Mouse (Mus musculus) megakaryocyte, embryonic 14.5 days (primary cell): ENCODE results near the gene Fkbp10. TPM values are rescaled to one million over a fixed set of nuclear protein-coding genes. Genes with fewer than 3 reads are reported as not detected.

Experiments
- H3K27me3 ChIP-seq: replicated peaks from 2 replicates; pipeline ENCODE3; 2012; ENCODE audit warnings: inconsistent platforms
- H3K36me3 ChIP-seq: replicated peaks from 2 replicates; pipeline ENCODE3; 2012; ENCODE audit warnings: low read length, inconsistent platforms, mixed read lengths
- H3K4me1 ChIP-seq: 2 replicates; pipeline ENCODE4 v1.6.1; 2012; ENCODE audit warnings: inconsistent platforms
- H3K4me3 ChIP-seq: replicated peaks from 2 replicates; pipeline ENCODE3; 2012; ENCODE audit warnings: moderate library complexity, mild to moderate bottlenecking, inconsistent platforms
- H3K9me3 ChIP-seq: 2 replicates; pipeline ENCODE4 v1.6.1; 2012; ENCODE audit warnings: inconsistent platforms
- FLI1 ChIP-seq: IDR thresholded peaks from 2 replicates; pipeline ENCODE4 v1.6.1; 2012; ENCODE audit warnings: low read length, inconsistent platforms, mixed read lengths
- GATA1 ChIP-seq: IDR thresholded peaks from 3 replicates; pipeline ENCODE4 v1.6.1; 2012; ENCODE audit warnings: mixed read lengths, low read length, inconsistent platforms, borderline replicate concordance
- polyA plus RNA-seq: library from polyadenylated mRNA; stranded (reverse); fragments of >175 nt; gene quantifications from 2 replicates; pipeline ENCODE4 v1.2.3, GENCODE M21; 2012; ENCODE audit warnings: low replicate concordance; ENCODE audit not compliant: insufficient read depth

Gene Fkbp10
- polyA plus RNA-seq, 1 experiment = 0.22 TPM

GRCm38 (mm10) chr11:100379311-100379710, 36.2 kb upstream of the Fkbp10 start:
- peaks cover 10% of the 10 kb centered on the region for H3K4me1 ChIP-seq
- H3K9me3 ChIP-seq = no peaks in the 10 kb centered on the region
- TF ChIP-seq GATA1 (no peak), FLI1 (no peak)
- H3K27me3 ChIP-seq = peaks cover 33% of the 10 kb centered on the region
- H3K36me3 ChIP-seq = peaks cover 6% of the 10 kb centered on the region
- no peak overlapping the region for H3K4me3 ChIP-seq

GRCm38 (mm10) chr11:100382682-100383081, 32.8 kb upstream of the Fkbp10 start:
- no peaks in the 10 kb centered on the region for H3K9me3 ChIP-seq

GRCm38 (mm10) chr11:100385016-100385415, 30.5 kb upstream of the Fkbp10 start:
- Histone ChIP-seq H3K4me1 (peaks cover 29% of the 10 kb centered on the region), H3K27me3 (peaks cover 53% of the 10 kb centered on the region), H3K36me3 (no peaks in the 10 kb centered on the region), H3K9me3 (no peaks in the 10 kb centered on the region), H3K4me3 (no peak overlapping the region)
- TF ChIP-seq FLI1 = no peak
- TF ChIP-seq GATA1 = no peak

More at GRCm38 (mm10) chr11:100382682-100383081, 32.8 kb upstream of the Fkbp10 start:
- Histone ChIP-seq H3K36me3 (peaks cover 3% of the 10 kb centered on the region), H3K4me3 (no peak overlapping the region), H3K27me3 (peaks cover 50% of the 10 kb centered on the region), H3K4me1 (peaks cover 18% of the 10 kb centered on the region)
- no peak for TF ChIP-seq GATA1
- no peak for TF ChIP-seq FLI1

- no peaks in the 10 kb centered on the region for H3K36me3 ChIP-seq
- peaks cover 4% of the 10 kb centered on the region; the same call in 1 of the 2 replicates for H3K9me3 ChIP-seq
- peaks cover 32% of the 10 kb centered on the region for H3K4me1 ChIP-seq
- no peak for TF ChIP-seq FLI1
- no peak for TF ChIP-seq GATA1
- H3K27me3 ChIP-seq = peaks cover 64% of the 10 kb centered on the region
- no peak overlapping the region for H3K4me3 ChIP-seq
Observed at GRCm38 (mm10) chr11:100386586-100386985, 28.9 kb upstream of the Fkbp10 start.

GRCm38 (mm10) chr11:100387111-100387510, 28.4 kb upstream of the Fkbp10 start:
- Histone ChIP-seq H3K27me3 (peaks cover 61% of the 10 kb centered on the region), H3K9me3 (peaks cover 4% of the 10 kb centered on the region; the same call in 1 of the 2 replicates), H3K36me3 (no peaks in the 10 kb centered on the region), H3K4me1 (peaks cover 32% of the 10 kb centered on the region), H3K4me3 (no peak overlapping the region)
- TF ChIP-seq GATA1 (no peak), FLI1 (no peak)

GRCm38 (mm10) chr11:100387589-100388375, 27.7 kb upstream of the Fkbp10 start:
- Histone ChIP-seq H3K4me1 (peaks cover 26% of the 10 kb centered on the region), H3K4me3 (peak overlapping the region; percentile 28), H3K27me3 (peaks cover 66% of the 10 kb centered on the region), H3K9me3 (peaks cover 4% of the 10 kb centered on the region; the same call in 1 of the 2 replicates), H3K36me3 (no peaks in the 10 kb centered on the region)
- no peak for TF ChIP-seq GATA1
- no peak for TF ChIP-seq FLI1

- H3K4me3 ChIP-seq = no peak overlapping the region
- TF ChIP-seq GATA1 (no peak), FLI1 (no peak)
- no peaks in the 10 kb centered on the region for H3K36me3 ChIP-seq
- H3K4me1 ChIP-seq = peaks cover 23% of the 10 kb centered on the region
- peaks cover 4% of the 10 kb centered on the region; the same call in 1 of the 2 replicates for H3K9me3 ChIP-seq
- H3K27me3 ChIP-seq = peaks cover 67% of the 10 kb centered on the region
Observed at GRCm38 (mm10) chr11:100388588-100388987, 26.9 kb upstream of the Fkbp10 start.

- H3K27me3 ChIP-seq = peaks cover 77% of the 10 kb centered on the region
- peaks cover 34% of the 10 kb centered on the region for H3K4me1 ChIP-seq
Observed at GRCm38 (mm10) chr11:100389931-100390445, 25.5 kb upstream of the Fkbp10 start.

GRCm38 (mm10) chr11:100391081-100391883, 24.2 kb upstream of the Fkbp10 start:
- Histone ChIP-seq H3K36me3 (no peaks in the 10 kb centered on the region), H3K9me3 (peaks cover 4% of the 10 kb centered on the region; the same call in 1 of the 2 replicates)

More at GRCm38 (mm10) chr11:100389931-100390445, 25.5 kb upstream of the Fkbp10 start:
- H3K9me3 ChIP-seq = peaks cover 4% of the 10 kb centered on the region; the same call in 1 of the 2 replicates
- no peak overlapping the region for H3K4me3 ChIP-seq
- no peaks in the 10 kb centered on the region for H3K36me3 ChIP-seq
- TF ChIP-seq GATA1 = no peak
- no peak for TF ChIP-seq FLI1

GRCm38 (mm10) chr11:100391884-100392345, 23.6 kb upstream of the Fkbp10 start:
- TF ChIP-seq GATA1 (no peak), FLI1 (no peak)
- H3K4me1 ChIP-seq = peaks cover 49% of the 10 kb centered on the region
- H3K36me3 ChIP-seq = no peaks in the 10 kb centered on the region
- no peak overlapping the region for H3K4me3 ChIP-seq
- H3K9me3 ChIP-seq = peaks cover 4% of the 10 kb centered on the region; the same call in 1 of the 2 replicates
- peaks cover 83% of the 10 kb centered on the region for H3K27me3 ChIP-seq

More at GRCm38 (mm10) chr11:100391081-100391883, 24.2 kb upstream of the Fkbp10 start:
- TF ChIP-seq GATA1 = no peak
- TF ChIP-seq FLI1 = no peak
- peaks cover 83% of the 10 kb centered on the region for H3K27me3 ChIP-seq
- peaks cover 46% of the 10 kb centered on the region for H3K4me1 ChIP-seq
- no peak overlapping the region for H3K4me3 ChIP-seq
